Mouse (Mus musculus): ENCODE data around the gene Nsd2. TPM values are rescaled to one million over a fixed set of nuclear protein-coding genes. Genes with fewer than 3 reads are reported as not detected.
"Not testable (repeated sequence)": the region's sequence is repeated elsewhere in the genome, so short reads cannot be mapped to it uniquely, and the experiment has no call there.

Gene Nsd2
- polyA plus RNA-seq, 1 experiment from 2014 or later, result 75.6 TPM

- Histone ChIP-seq H3K27me3 (ENCODE audit: insufficient read depth, poor library complexity, severe bottlenecking) (no peaks in the 10 kb centered on the region), H3K4me3 (no peak overlapping the region), H3K27ac (no peak overlapping the region), H3K36me3 (peaks cover 100% of the 10 kb centered on the region), H3K4me1 (replicated peaks) (no peaks in the 10 kb centered on the region), H3K9me3 (no peaks in the 10 kb centered on the region)
- DNase-seq (ENCODE audit: low spot score), result no peak
- 93% methylated on average over 1 of the region's 1 CpGs for WGBS
These were observed 54.9 kb downstream of the Nsd2 start for GRCm38 (mm10) chr5:33875472-33875871.

GRCm38 (mm10) chr5:33881118-33881517, 60.6 kb downstream of the Nsd2 start:
- no peak for DNase-seq (ENCODE audit: low spot score)
- no peak overlapping the region for H3K4me3 ChIP-seq
- no peaks in the 10 kb centered on the region for H3K4me1 ChIP-seq (replicated peaks)
- H3K9me3 ChIP-seq, result no peaks in the 10 kb centered on the region
- no peak overlapping the region for H3K27ac ChIP-seq
- WGBS, result 96% methylated on average over 4 of the region's 4 CpGs
- H3K27me3 ChIP-seq (ENCODE audit: insufficient read depth, poor library complexity, severe bottlenecking), result no peaks in the 10 kb centered on the region
- peaks cover 100% of the 10 kb centered on the region for H3K36me3 ChIP-seq

- DNase-seq (ENCODE audit: low spot score), result no peak
- no peaks in the 10 kb centered on the region for H3K27me3 ChIP-seq (ENCODE audit: insufficient read depth, poor library complexity, severe bottlenecking)
- no peaks in the 10 kb centered on the region for H3K4me1 ChIP-seq (replicated peaks)
- H3K27ac ChIP-seq, result no peak overlapping the region
- peaks cover 100% of the 10 kb centered on the region for H3K36me3 ChIP-seq
- 98% methylated on average over 6 of the region's 6 CpGs for WGBS
- no peak overlapping the region for H3K4me3 ChIP-seq
- no peaks in the 10 kb centered on the region for H3K9me3 ChIP-seq
These were observed 72.9 kb downstream of the Nsd2 start for GRCm38 (mm10) chr5:33893406-33893805.

- no peaks in the 10 kb centered on the region for H3K27me3 ChIP-seq (ENCODE audit: insufficient read depth, poor library complexity, severe bottlenecking)
- H3K4me3 ChIP-seq, result no peak overlapping the region
- no peak overlapping the region for H3K27ac ChIP-seq
- 92% methylated on average over 9 of the region's 9 CpGs for WGBS
- DNase-seq (ENCODE audit: low spot score), result no peak
- no peaks in the 10 kb centered on the region for H3K4me1 ChIP-seq (replicated peaks)
- H3K36me3 ChIP-seq, result peaks cover 100% of the 10 kb centered on the region
- H3K9me3 ChIP-seq, result no peaks in the 10 kb centered on the region
These were observed 74.6 kb downstream of the Nsd2 start for GRCm38 (mm10) chr5:33895116-33895515.

GRCm38 (mm10) chr5:33897158-33897557, 76.6 kb downstream of the Nsd2 start:
- H3K4me3 ChIP-seq, result no peak overlapping the region
- peaks cover 100% of the 10 kb centered on the region for H3K36me3 ChIP-seq
- 90% methylated on average over 2 of the region's 2 CpGs for WGBS
- no peaks in the 10 kb centered on the region for H3K9me3 ChIP-seq
- H3K27me3 ChIP-seq (ENCODE audit: insufficient read depth, poor library complexity, severe bottlenecking), result no peaks in the 10 kb centered on the region
- no peak for DNase-seq (ENCODE audit: low spot score)
- H3K27ac ChIP-seq, result no peak overlapping the region
- H3K4me1 ChIP-seq (replicated peaks), result no peaks in the 10 kb centered on the region

- Histone ChIP-seq H3K9me3 (no peaks in the 10 kb centered on the region), H3K27me3 (ENCODE audit: insufficient read depth, poor library complexity, severe bottlenecking) (no peaks in the 10 kb centered on the region), H3K4me3 (no peak overlapping the region), H3K36me3 (peaks cover 99% of the 10 kb centered on the region), H3K27ac (no peak overlapping the region), H3K4me1 (replicated peaks) (no peaks in the 10 kb centered on the region)
- WGBS, result 94% methylated on average over 9 of the region's 9 CpGs
- DNase-seq (ENCODE audit: low spot score), result no peak
These were observed 78.1 kb downstream of the Nsd2 start for GRCm38 (mm10) chr5:33898671-33899070.

GRCm38 (mm10) chr5:33899245-33899644, 78.7 kb downstream of the Nsd2 start:
- DNase-seq (ENCODE audit: low spot score), result no peak
- H3K4me1 ChIP-seq (replicated peaks), result no peaks in the 10 kb centered on the region
- H3K9me3 ChIP-seq, result no peaks in the 10 kb centered on the region
- peaks cover 96% of the 10 kb centered on the region for H3K36me3 ChIP-seq
- 87% methylated on average over 3 of the region's 3 CpGs for WGBS
- no peaks in the 10 kb centered on the region for H3K27me3 ChIP-seq (ENCODE audit: insufficient read depth, poor library complexity, severe bottlenecking)
- H3K4me3 ChIP-seq, result no peak overlapping the region
- no peak overlapping the region for H3K27ac ChIP-seq

GRCm38 (mm10) chr5:33900101-33900500, 79.6 kb downstream of the Nsd2 start:
- no peaks in the 10 kb centered on the region for H3K4me1 ChIP-seq (replicated peaks)
- 96% methylated on average over 3 of the region's 3 CpGs for WGBS
- no peak for DNase-seq (ENCODE audit: low spot score)
- H3K4me3 ChIP-seq, result no peak overlapping the region
- H3K9me3 ChIP-seq, result no peaks in the 10 kb centered on the region
- H3K27ac ChIP-seq, result no peak overlapping the region
- H3K27me3 ChIP-seq (ENCODE audit: insufficient read depth, poor library complexity, severe bottlenecking), result no peaks in the 10 kb centered on the region
- peaks cover 87% of the 10 kb centered on the region for H3K36me3 ChIP-seq

GRCm38 (mm10) chr5:33900701-33901263, 80.3 kb downstream of the Nsd2 start:
- no peak for DNase-seq (ENCODE audit: low spot score)
- H3K36me3 ChIP-seq, result peaks cover 80% of the 10 kb centered on the region
- no peak overlapping the region for H3K4me3 ChIP-seq
- H3K27ac ChIP-seq, result no peak overlapping the region
- no peaks in the 10 kb centered on the region for H3K27me3 ChIP-seq (ENCODE audit: insufficient read depth, poor library complexity, severe bottlenecking)
- H3K4me1 ChIP-seq (replicated peaks), result no peaks in the 10 kb centered on the region
- 95% methylated on average over 9 of the region's 9 CpGs for WGBS
- no peaks in the 10 kb centered on the region for H3K9me3 ChIP-seq

- H3K27ac ChIP-seq, result no peak overlapping the region
- peaks cover 75% of the 10 kb centered on the region for H3K36me3 ChIP-seq
- no peaks in the 10 kb centered on the region for H3K27me3 ChIP-seq (ENCODE audit: insufficient read depth, poor library complexity, severe bottlenecking)
- H3K9me3 ChIP-seq, result no peaks in the 10 kb centered on the region
- DNase-seq (ENCODE audit: low spot score), result no peak
- H3K4me3 ChIP-seq, result no peak overlapping the region
- 88% methylated on average over 3 of the region's 3 CpGs for WGBS
- no peaks in the 10 kb centered on the region for H3K4me1 ChIP-seq (replicated peaks)
These were observed 80.8 kb downstream of the Nsd2 start for GRCm38 (mm10) chr5:33901278-33901677.

GRCm38 (mm10) chr5:33902696-33903095, 82.2 kb downstream of the Nsd2 start:
- no peaks in the 10 kb centered on the region for H3K4me1 ChIP-seq (replicated peaks)
- WGBS, result 91% methylated on average over 2 of the region's 2 CpGs
- peaks cover 61% of the 10 kb centered on the region for H3K36me3 ChIP-seq
- no peak overlapping the region for H3K27ac ChIP-seq
- no peak for DNase-seq (ENCODE audit: low spot score)
- H3K9me3 ChIP-seq, result no peaks in the 10 kb centered on the region
- H3K4me3 ChIP-seq, result no peak overlapping the region
- no peaks in the 10 kb centered on the region for H3K27me3 ChIP-seq (ENCODE audit: insufficient read depth, poor library complexity, severe bottlenecking)

- Histone ChIP-seq H3K27ac (no peak overlapping the region), H3K4me1 (replicated peaks) (no peaks in the 10 kb centered on the region), H3K27me3 (ENCODE audit: insufficient read depth, poor library complexity, severe bottlenecking) (no peaks in the 10 kb centered on the region), H3K9me3 (no peaks in the 10 kb centered on the region), H3K36me3 (peaks cover 56% of the 10 kb centered on the region), H3K4me3 (no peak overlapping the region)
- no peak for DNase-seq (ENCODE audit: low spot score)
- WGBS, result 89% methylated on average over 9 of the region's 9 CpGs
These were observed 82.7 kb downstream of the Nsd2 start for GRCm38 (mm10) chr5:33903176-33903575.

- not testable (repeated sequence) for H3K27ac ChIP-seq; H3K27me3 ChIP-seq (ENCODE audit: insufficient read depth, poor library complexity, severe bottlenecking); H3K4me3 ChIP-seq; DNase-seq (ENCODE audit: low spot score); H3K9me3 ChIP-seq; H3K4me1 ChIP-seq (replicated peaks)
- peaks cover 77% of the 10 kb centered on the region for H3K36me3 ChIP-seq
These were observed 94.5 kb downstream of the Nsd2 start for GRCm38 (mm10) chr5:33915031-33915430.

- H3K27ac ChIP-seq; H3K4me1 ChIP-seq (replicated peaks); H3K27me3 ChIP-seq (ENCODE audit: insufficient read depth, poor library complexity, severe bottlenecking); H3K4me3 ChIP-seq; DNase-seq (ENCODE audit: low spot score); H3K9me3 ChIP-seq: not testable (repeated sequence)
- peaks cover 92% of the 10 kb centered on the region for H3K36me3 ChIP-seq
- 94% methylated on average over 2 of the region's 2 CpGs for WGBS
These were observed 96.1 kb downstream of the Nsd2 start for GRCm38 (mm10) chr5:33916616-33917015.

Measured in hindbrain, embryonic 10.5 days (tissue).